Mouse (Mus musculus): ENCODE measurements around the gene Mpi.

The Mpi gene

GRCm38 (mm10) chr9:57552139-57552887, at the start of gene Mpi:
Gene Mpi, minus strand, starts transcription at chr9:57552763.
- in situ Hi-C loops (cut with MboI; ENCODE audit: unreplicated experiment in 2 of 2): no loop called here

GRCm38 (mm10) chr9:57602098-57602497, 49.5 kb upstream of the Mpi start:
- in situ Hi-C loops (cut with MboI; ENCODE audit: unreplicated experiment in 2 of 2): no loop called here

- in situ Hi-C loops (cut with MboI; ENCODE audit: unreplicated experiment in 2 of 2): no loop called here
Observed at GRCm38 (mm10) chr9:57601353-57601706, 48.8 kb upstream of the Mpi start.

- in situ Hi-C loops (cut with MboI; ENCODE audit: unreplicated experiment in 2 of 2): no loop called here
Observed at GRCm38 (mm10) chr9:57600620-57601352, 48.2 kb upstream of the Mpi start.

- in situ Hi-C loops (cut with MboI; ENCODE audit: unreplicated experiment in 2 of 2): loop anchor here in 1 of 2 experiments (25.0 kb wide), 1 partner anchor 913 kb away; no protein-coding TSS in a partner anchor
Observed at GRCm38 (mm10) chr9:57598851-57599563, 46.4 kb upstream of the Mpi start.

- in situ Hi-C loops (cut with MboI; ENCODE audit: unreplicated experiment in 2 of 2): loop anchor here in 1 of 2 experiments (25.0 kb wide), 1 partner anchor 914 kb away; no protein-coding TSS in a partner anchor
Observed at GRCm38 (mm10) chr9:57597929-57598382, 45.4 kb upstream of the Mpi start.

- in situ Hi-C loops (cut with MboI; ENCODE audit: unreplicated experiment in 2 of 2): loop anchor here in 1 of 2 experiments (25.0 kb wide), 1 partner anchor 915 kb away; no protein-coding TSS in a partner anchor
Observed at GRCm38 (mm10) chr9:57597265-57597664, 44.7 kb upstream of the Mpi start.

GRCm38 (mm10) chr9:57594174-57594509, 41.6 kb upstream of the Mpi start:
- in situ Hi-C loops (cut with MboI; ENCODE audit: unreplicated experiment in 2 of 2): loop anchor here (5.0 to 25.0 kb wide), 2 partner anchors 63 to 918 kb away; no protein-coding TSS in a partner anchor

- in situ Hi-C loops (cut with MboI; ENCODE audit: unreplicated experiment in 2 of 2): loop anchor here (5.0 to 25.0 kb wide), 2 partner anchors 64 to 919 kb away; no protein-coding TSS in a partner anchor
Observed at GRCm38 (mm10) chr9:57593454-57594173, 41.1 kb upstream of the Mpi start.

- in situ Hi-C loops (cut with MboI; ENCODE audit: unreplicated experiment in 2 of 2): loop anchor here (5.0 to 25.0 kb wide), 2 partner anchors 67 to 922 kb away; no protein-coding TSS in a partner anchor
Observed at GRCm38 (mm10) chr9:57590726-57591125, 38.2 kb upstream of the Mpi start.

GRCm38 (mm10) chr9:57589224-57590126, 36.9 kb upstream of the Mpi start, which contains the start of gene Ulk3:
Gene Ulk3, plus strand, starts transcription at chr9:57589452.
- in situ Hi-C loops (cut with MboI; ENCODE audit: unreplicated experiment in 2 of 2): loop anchor here (5.0 to 25.0 kb wide), 2 partner anchors 68 to 923 kb away; no protein-coding TSS in a partner anchor

- in situ Hi-C loops (cut with MboI; ENCODE audit: unreplicated experiment in 2 of 2): loop anchor here in 1 of 2 experiments (25.0 kb wide), 1 partner anchor 927 kb away; no protein-coding TSS in a partner anchor
Observed at GRCm38 (mm10) chr9:57584991-57585390, 32.4 kb upstream of the Mpi start.

GRCm38 (mm10) chr9:57577144-57577849, 24.7 kb upstream of the Mpi start:
- in situ Hi-C loops (cut with MboI; ENCODE audit: unreplicated experiment in 2 of 2): loop anchor here in 1 of 2 experiments (25.0 kb wide), 1 partner anchor 935 kb away; no protein-coding TSS in a partner anchor

GRCm38 (mm10) chr9:57575577-57575976, 23.0 kb upstream of the Mpi start:
- in situ Hi-C loops (cut with MboI; ENCODE audit: unreplicated experiment in 2 of 2): loop anchor here in 1 of 2 experiments (25.0 kb wide), 1 partner anchor 937 kb away; no protein-coding TSS in a partner anchor

- in situ Hi-C loops (cut with MboI; ENCODE audit: unreplicated experiment in 2 of 2): no loop called here
Observed at GRCm38 (mm10) chr9:57574397-57574796, 21.8 kb upstream of the Mpi start.

GRCm38 (mm10) chr9:57568500-57568899, 15.9 kb upstream of the Mpi start:
- in situ Hi-C loops (cut with MboI; ENCODE audit: unreplicated experiment in 2 of 2): no loop called here

- in situ Hi-C loops (cut with MboI; ENCODE audit: unreplicated experiment in 2 of 2): no loop called here
Observed at GRCm38 (mm10) chr9:57566846-57567245, 14.3 kb upstream of the Mpi start.

- in situ Hi-C loops (cut with MboI; ENCODE audit: unreplicated experiment in 2 of 2): no loop called here
Observed at GRCm38 (mm10) chr9:57565741-57566221, 13.2 kb upstream of the Mpi start.

Measured in v-Abl transformed pro-B cells (cell line).